Mouse (Mus musculus) C3H10T1/2 (cell line): Measurements from ENCODE around the gene Ly6g6c. TPM values are rescaled to one million over a fixed set of nuclear protein-coding genes. Genes with fewer than 3 reads are reported as not detected.

Experiments used
- polyA plus RNA-seq, 2 experiments: library from polyadenylated mRNA; unstranded; fragments of >200 nt; fragmentation: generic; extraction: Trizol; gene quantifications; one replicate each; pipeline ENCODE4 v1.2.1; 2012; ENCODE audit warnings: missing spikeins in 2 of 2

Ly6g6c gene
- polyA plus RNA-seq, result 1 to 10 TPM in 1 of 2 experiments, under 1 TPM in 1; 0.11 to 1.9 TPM

DNA sequence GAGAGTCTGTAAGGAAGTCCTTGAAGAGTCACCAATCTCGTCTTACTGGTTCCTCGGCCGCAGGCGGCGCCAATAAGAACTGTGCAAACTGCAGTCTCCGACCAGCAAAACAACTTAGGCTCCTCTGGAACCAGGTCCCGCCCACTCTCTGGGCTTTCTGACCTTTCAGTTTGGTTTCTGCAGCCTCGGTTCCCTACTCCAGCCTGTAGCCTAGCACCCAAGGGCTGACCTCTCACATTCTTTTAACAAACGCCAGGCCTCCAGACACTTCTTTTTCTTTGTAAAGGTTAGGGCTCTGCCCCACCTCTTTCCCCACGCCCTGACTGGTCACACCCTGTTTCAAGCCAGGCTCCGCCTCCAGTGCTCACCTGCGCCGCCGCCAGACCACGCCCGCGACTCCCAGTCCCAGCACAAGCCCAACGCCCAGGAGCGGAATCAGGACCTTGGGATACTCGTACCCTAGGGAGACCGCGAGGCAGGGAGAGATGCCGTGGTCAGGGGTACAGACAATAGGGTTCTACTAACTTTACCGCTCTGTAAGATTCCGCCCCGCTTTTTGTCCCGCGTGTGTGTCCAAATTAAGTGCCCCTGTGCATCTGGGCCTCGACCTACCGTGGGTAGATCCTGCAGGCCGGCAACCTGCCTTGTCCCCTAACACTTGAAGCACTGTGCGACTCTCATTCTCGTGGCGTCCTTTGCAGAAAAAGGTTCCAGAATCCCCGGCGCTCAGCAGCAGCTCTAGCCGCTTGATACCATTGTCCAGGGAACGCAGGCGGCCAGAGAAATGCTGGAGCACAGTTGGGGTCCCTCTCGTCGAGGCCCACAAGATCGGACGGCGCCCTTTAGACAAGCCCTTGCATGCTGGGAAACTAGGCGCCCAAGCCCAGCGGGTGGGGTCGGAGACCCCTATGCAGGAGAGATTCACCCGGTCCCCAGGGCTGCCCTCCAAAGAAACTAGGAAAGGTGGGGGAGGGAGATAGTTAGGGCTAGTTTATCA is at the start of gene Ly6g6c:
Gene Ly6g6c, plus strand, starts transcription at position 438 of the 997 bp plus-strand sequence.

DNA sequence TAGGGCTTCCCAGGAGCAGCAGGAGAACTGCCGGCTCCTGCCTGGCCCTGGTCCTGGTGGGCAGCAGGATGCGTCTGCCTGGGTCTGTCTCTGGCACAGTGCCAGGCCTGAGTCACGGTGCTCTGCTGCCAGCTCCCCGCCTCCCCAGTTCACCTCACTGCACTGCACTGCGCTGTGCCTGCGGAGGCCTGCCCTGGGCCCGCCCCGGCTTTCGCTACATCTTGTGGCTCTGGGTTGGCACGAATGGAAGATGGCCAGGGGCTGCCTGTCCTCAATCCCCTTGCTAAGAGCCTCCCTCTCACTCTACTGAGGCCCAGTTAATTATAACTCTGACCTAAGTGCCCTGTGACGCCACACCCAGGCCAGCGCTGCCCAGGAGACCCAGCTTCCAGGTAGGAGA is 48.8 kb upstream of the Ly6g6c start, which contains the start of gene Vwa7:
Gene Vwa7, plus strand, starts transcription at position 204 of the 400 bp plus-strand sequence.

DNA sequence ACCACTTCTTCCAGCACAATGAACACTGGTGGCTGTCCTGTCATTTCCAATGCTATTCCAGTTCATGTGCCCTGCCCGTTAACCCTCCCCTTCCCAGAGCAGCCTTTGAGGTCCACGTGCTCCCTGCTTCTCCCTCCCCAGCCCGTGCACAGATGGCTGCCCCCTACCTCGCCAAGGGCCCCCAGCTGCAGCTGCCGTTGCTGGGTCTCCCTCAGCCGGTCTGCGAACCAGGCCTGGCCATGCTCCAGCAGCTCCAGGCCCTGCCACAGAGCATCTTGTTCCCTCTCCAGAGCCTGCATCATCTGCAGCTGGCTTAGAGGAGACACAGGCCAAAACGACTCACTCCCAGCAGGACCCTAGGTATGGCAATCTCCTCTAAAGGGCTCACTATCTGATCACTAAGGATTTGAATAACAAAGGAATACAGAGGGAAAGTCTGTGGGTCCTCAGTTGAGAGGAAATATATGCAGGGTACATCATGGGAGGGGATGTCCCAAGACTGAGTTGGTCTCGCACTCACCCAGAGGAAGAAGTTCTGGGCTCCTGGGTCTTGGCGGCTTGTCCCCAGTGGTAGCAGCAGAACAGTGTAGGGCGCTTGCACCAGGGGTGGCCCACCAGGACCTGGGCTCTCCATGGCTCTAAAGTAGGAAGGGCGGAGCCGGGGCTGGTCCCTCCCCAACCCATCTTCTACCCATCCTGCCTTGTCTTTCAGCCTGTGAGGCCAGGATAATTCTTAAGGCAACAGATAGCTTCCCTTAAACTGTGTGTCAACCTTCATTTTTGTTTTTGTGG is 37.7 kb upstream of the Ly6g6c start, which contains the start of gene Sapcd1:
Gene Sapcd1, minus strand, starts transcription at position 740 of the 792 bp plus-strand sequence.

DNA sequence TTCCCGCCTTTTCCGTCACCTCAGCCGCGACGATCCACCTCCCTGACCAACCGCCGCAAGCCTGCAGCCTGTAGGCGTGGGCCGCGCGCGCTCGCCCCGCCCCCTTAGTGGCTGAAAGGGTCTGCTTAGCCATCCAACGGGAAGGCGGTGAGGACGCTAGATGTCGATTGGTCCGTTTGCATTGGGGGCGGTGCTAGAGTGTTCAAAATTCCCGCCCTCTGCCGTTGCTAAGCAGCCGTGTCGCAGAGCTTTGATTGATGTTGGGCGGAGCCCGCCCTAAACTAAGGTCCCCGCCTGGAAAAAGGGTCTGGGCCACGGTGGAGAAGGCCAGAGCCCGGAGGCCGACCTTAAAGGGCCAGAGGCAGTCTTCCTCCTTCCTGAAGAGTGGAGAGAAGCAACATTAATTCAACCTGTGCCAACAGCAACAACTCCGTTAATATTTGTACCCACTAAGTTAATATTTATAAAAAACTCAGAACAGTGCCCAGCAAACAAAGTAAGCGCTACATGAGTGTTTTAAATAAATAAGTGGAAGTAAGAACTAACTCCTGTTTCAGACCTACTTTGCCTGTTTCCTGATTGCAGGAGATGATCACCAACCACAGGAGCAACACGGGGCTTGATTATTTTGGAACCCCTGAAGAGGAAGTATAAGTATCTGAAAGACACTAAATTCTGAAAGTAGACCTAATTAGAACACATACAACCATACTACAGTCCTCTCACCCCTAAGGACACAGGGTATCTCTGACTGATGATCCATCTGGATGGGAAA is 18.3 kb upstream of the Ly6g6c start, which contains the start of gene Msh5:
Gene Msh5, minus strand, starts transcription at position 65 of the 775 bp plus-strand sequence.

DNA sequence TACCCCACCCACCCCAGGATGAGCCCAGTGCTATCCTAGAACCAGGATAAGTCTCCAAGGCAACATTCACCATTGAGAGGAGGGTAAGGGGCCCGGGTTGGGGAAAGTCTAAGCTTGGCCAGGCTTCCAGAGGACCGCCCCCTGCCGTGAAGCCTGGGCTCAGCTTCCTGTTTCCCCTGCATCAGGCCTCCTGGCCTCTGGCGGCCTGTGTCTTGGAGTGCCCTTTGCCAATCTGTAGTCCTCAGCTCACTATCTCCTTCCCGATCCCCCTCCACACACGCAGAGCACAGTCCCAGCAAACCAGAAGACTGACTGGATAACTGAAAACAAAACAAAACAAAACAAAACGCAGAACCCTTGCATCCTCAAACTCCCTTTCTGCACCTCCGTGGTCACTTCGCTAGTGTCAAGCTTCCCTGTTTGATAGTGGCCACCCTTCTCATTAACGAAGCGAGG is 15.6 kb upstream of the Ly6g6c start, which contains the start of gene Clic1:
Gene Clic1, plus strand, starts transcription at position 406 of the 456 bp plus-strand sequence.

DNA sequence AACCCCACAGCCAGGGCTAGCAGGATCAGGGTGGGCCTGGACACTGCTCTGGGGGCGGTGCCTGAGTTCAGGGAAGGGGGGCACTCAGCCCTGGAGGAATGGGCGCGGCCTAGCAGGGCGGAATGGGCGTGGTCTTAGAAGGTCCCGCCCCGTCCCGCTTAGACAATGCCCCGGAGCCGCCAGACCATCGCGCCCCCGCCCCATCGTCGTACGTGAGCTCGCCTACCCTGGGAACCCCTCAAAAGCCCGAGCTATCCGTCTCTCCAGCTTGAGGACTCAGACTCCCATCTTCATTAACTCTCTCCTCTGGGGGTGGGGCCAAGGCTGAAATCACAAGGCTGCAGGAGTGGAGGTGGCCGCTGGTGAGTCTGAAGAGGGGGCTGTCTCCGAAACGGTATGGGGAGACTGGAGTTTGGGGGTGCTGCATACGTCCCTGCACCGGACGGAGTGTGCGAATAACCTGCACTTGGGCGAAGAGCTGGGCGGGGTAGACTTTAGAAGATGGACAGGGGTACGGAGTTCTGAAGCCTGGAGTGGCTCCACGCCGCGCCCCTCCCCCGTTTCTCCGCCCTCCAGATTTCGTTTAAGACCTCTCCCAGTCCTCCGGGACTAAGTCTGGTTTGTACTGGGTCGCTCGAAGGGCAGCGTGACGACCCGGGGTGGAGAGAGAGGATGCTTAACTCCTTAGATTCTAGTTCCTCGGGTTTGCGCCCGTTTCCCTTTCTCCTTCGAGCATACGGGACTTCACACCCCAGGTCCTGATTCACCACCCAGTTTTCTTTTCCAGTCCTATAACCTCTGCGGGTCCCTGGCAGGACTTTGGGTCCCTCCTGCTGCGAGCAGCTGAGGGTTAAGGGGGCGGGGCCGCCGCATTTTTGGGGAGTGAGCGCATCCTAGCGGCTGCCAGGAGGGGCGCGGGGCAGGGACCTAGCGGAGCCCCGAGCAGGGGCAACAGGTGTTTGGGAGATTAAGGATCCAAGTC is 6.0 kb upstream of the Ly6g6c start, which contains the start of gene Ddah2:
Gene Ddah2, plus strand, starts transcription at position 125 of the 982 bp plus-strand sequence.

DNA sequence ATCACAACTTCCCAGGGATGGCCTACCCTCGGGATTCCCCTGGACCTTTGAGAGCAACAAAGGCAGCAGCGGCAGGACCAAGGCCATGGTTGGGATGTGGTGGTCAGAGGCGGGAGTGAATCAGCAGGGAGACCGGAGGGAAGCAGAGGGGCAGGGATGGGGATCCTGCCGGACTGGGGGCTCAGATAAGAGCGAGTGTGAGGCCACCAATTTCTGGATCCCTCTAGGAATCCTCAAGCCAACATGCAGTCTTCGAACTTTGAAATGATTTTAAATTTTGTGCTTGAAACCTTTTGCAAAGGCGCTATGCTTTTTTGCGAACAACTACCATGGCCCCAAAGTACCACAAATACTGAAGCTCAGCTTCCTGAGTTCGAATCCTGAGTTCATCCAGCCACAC is 896 bp downstream of the Ly6g6c start, which contains the start of gene Mpig6b:
Gene Mpig6b, minus strand, starts transcription at position 101 of the 400 bp plus-strand sequence.

DNA sequence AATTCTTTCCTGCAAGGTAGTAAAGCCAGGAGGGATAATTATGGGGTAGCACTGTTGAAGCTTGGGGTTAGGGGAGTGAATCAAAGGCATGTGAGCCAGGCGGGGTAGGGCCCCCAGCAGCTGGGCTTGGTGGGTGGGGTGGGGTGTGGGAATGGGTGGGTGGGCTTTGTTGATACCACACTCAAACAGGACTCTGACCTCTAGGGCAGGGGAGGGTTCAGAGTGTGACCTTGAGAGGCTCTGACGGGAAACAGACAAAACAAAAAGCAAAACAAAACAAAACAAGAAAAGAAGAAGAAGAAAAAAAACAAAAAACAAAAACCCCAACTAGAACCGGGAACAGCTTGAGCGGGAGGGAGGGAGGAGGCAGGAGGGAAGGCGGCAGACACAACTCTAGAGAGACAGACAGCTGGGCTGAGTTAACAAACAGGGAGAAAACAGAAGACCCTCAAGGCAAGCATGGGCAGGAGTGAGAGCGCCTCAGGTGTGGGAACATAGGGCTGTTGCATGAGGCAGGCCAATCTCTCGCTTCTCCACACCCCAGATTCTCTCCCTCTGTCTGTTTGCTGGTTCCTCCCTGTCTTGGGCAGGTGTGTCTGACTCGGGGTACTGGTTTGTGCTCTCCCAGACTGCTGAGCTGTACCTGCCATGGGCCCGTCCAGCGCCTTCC is 11.5 kb downstream of the Ly6g6c start, which contains the start of gene Ly6g6e:
Gene Ly6g6e, plus strand, starts transcription at position 396 of the 670 bp plus-strand sequence.

DNA sequence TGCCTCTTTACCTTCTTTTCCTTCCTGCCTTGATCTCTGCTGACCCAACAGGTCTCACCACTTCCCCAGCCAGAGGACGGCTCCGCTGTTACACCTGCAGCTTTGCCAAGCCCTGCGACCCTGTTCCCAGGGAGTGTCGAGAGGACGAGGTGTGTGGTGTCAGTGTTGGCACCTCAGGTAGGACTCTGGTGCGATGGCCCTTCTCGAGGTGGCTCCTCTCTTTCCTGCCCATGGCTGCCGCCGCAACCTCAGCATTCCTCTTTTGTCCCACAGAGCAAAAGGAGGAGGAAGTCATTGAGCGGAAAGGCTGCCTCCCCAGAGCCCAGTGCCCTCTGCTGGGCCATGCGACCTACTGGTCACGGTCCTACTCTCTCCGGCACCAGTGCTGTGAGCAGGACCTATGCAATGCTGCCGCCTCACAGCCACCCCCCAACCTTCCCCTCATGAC is 12.6 kb downstream of the Ly6g6c start, which contains the start of gene Ly6g6d:
Gene Ly6g6d, minus strand, starts transcription at position 280 of the 448 bp plus-strand sequence.

DNA sequence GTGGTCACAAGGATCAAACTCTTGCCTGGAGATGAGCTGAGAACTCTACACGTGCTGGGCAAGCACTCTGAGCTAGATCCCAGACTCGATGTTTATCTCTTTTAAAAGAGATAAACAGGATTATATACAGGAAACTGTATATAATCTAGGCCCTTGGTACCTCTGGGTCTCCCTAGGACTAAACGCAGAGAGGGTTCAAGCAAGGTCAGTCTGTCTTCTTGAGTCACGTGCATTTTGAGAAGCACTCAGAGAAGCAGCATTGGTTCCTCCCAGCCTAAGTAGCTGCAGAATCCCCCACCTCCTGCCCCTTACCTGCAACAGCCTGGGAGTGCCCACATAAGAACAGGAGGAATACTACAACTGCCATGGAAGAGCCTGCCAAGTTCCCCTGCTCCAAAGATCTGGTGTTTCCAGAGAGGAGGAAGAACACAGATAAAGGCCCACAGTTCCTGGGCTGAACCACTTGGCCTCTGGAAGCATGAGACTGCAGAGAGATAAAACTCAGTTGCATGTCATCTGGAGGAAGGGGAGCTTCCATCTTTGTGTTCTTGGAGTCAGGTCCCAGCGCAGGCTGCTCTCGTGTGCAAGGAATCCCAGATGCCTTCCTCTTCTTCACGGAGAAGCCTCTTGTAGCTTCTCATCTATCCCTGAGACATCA is 20.1 kb downstream of the Ly6g6c start, which contains the start of gene Ly6g6f:
Gene Ly6g6f, minus strand, starts transcription at position 403 of the 658 bp plus-strand sequence.

DNA sequence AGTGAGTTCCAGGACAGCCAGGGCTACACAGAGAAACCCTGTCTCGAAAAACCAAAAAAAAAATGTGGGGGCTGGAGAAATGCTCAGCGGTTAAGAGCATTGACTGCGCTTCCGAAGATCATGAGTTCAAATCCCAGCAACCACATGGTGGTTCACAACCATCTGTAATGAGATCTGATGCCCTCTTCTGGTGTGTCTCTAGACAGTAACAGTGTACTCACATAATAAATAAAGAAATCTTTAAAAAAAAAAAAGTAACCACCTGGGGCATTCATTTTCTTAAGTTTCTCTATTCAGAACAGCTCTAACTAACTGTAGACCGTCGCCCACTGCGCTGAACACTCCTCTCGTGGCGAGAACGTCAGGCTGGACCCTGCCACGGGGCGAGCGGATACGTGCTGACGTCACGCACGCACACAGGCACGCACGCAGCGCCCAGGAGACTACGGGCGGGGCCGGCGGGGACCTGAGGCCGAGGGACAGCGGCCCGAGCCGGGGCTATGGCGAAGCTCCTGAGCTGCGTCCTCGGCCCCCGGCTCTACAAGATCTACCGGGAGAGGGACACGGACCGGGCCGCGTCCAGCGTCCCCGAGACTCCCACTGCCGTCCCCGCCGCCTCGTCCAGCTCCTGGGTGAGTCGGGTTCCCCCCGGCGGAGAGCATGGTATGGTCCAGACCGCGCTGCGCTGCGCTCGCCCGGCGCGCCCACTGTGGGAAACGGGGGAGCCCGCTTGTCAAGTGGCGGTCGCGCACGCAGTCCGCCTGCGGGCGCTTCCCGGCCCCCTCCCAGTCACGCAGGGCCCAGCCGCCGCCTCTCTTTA is 23.8 kb downstream of the Ly6g6c start, which contains the start of gene Abhd16a:
Gene Abhd16a, plus strand, starts transcription at position 439 of the 820 bp plus-strand sequence.

DNA sequence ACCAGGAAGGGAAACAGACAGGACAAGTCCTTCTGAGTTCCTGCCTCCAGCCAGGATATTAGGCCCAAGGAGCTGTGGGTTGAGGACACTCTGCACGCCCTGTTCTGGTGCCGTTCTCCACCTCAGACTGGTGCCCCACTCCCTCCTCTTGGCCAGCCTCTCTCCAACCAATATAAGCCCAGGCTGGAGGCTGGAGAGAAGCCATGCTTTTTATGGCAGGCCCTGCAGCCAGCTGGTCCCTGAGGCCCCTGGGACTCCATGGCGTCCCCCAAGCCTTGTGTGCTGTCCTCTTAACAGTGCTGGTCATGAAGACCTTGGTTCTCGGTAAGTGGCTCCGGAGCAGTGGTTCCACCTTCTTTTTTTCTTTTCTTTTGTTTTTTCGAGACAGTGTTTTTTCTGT is 42.9 kb downstream of the Ly6g6c start, which contains the start of gene Ly6g5c:
Gene Ly6g5c, plus strand, starts transcription at position 183 of the 400 bp plus-strand sequence.

DNA sequence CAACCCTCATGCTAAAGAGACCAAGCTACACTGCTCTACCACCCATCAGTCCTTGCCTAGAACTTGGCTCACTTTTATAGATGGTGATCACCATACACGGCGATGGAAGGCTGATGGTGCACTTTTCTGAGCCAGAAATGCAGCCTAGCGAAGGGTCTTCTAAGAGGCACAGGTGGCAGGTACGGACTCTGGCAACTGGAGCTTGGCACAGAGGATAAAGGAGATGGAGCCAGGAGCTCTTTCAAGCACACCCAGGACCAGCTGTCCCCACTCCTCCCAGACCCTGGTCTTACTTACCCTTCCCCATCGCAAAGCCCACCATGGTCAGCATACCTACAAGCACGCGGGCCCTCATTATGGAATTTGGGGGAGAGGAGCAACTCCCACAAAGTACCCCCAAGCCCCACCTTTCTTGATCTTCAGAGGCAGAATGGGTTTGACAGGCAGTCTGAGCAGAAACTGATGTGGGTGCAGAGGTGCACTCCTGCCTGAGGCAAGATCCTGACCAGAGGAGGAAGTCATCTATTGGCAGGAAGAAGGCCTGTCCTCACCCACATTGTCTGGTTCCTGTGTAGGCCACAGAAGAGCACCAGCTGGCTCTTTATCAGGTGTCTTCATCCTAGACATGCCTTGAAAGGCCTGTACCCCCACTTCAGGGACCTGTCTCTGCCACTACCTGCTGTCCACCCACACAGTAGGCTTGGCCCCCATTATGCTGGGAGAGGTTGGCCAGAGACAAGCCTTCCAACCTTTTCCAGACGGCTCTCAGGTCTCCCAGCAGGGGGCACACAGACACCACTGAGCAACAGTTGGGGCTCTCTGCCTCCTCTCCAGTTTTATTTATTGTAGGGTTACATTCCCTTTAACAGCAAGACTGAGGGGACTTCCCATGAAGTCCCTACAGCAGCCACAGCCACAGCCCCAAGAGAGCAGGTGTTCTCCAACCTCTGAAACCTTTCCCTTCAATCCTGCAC is 50.1 kb downstream of the Ly6g6c start, which contains the start of gene Ly6g5b:
Gene Ly6g5b, minus strand, starts transcription at position 383 of the 974 bp plus-strand sequence.

